Mouse (Mus musculus): ENCODE measurements at regions not wholly inside any gene's neighbourhood (a gene's known extent, or its start where the extent isn't known, plus 50 kb on each side); places are given as distances from the start of the nearest gene placed in this dataset.

- Histone ChIP-seq H3K4me1 (ENCODE audit: control insufficient read depth, insufficient read depth, low read length) (no peaks in the 10 kb centered on the region), H3K27ac (ENCODE audit: insufficient read depth, low read depth, low read length) (peak overlapping the region; percentile 75), H3K4me3 (ENCODE audit: insufficient read depth, low read depth, low read length) (no peak overlapping the region)
- 19% methylated on average over 7 of the region's 7 CpGs for WGBS
- no peak for TF ChIP-seq CTCF (IDR thresholded peaks at IDR 0.05; ENCODE audit: insufficient read depth, low read depth, low read length)
- TF ChIP-seq POLR2A (IDR thresholded peaks at IDR 0.05; ENCODE audit: insufficient read depth, low read depth, low read length) = no peak
Observed at GRCm38 (mm10) chr1:168549807-168550435, 117.9 kb upstream of the Pbx1 start.

DNA sequence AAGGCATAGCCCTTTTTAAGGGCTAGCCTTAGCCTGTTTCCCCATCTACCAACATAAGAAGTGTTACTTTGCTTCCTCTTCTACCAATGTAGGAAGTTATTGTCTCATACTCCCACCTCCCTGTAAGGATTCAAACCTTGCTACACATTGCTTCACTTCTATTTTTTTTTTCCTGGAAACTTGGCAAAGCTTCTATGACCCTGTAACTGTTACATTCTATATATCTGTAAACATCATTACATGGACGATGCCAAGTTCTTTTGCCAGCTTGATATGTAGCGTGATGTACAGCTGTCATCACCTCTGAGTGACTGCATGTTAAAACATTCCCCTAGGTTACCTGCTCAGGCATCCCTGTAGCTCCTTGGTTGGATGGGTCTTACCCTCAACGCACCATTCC, 114.1 kb upstream of the Pbx1 start:
- 95% methylated on average over 3 of the region's 3 CpGs for WGBS

GRCm38 (mm10) chr1:168545072-168545780, 113.2 kb upstream of the Pbx1 start:
- 85% methylated on average over 7 of the region's 7 CpGs for WGBS
- TF ChIP-seq POLR2A (IDR thresholded peaks at IDR 0.05; ENCODE audit: insufficient read depth, low read depth, low read length) (no peak), CTCF (IDR thresholded peaks at IDR 0.05; ENCODE audit: insufficient read depth, low read depth, low read length) (no peak)
- Histone ChIP-seq H3K4me3 (ENCODE audit: insufficient read depth, low read depth, low read length) (no peak overlapping the region), H3K4me1 (ENCODE audit: control insufficient read depth, insufficient read depth, low read length) (no peaks in the 10 kb centered on the region), H3K27ac (ENCODE audit: insufficient read depth, low read depth, low read length) (no peak overlapping the region)

More for the DNA sequence above, 114.1 kb upstream of the Pbx1 start:
- Histone ChIP-seq H3K27ac (ENCODE audit: insufficient read depth, low read depth, low read length) (no peak overlapping the region), H3K4me1 (ENCODE audit: control insufficient read depth, insufficient read depth, low read length) (no peaks in the 10 kb centered on the region), H3K4me3 (ENCODE audit: insufficient read depth, low read depth, low read length) (no peak overlapping the region)
- TF ChIP-seq CTCF (IDR thresholded peaks at IDR 0.05; ENCODE audit: insufficient read depth, low read depth, low read length) (no peak), POLR2A (IDR thresholded peaks at IDR 0.05; ENCODE audit: insufficient read depth, low read depth, low read length) (no peak)

DNA sequence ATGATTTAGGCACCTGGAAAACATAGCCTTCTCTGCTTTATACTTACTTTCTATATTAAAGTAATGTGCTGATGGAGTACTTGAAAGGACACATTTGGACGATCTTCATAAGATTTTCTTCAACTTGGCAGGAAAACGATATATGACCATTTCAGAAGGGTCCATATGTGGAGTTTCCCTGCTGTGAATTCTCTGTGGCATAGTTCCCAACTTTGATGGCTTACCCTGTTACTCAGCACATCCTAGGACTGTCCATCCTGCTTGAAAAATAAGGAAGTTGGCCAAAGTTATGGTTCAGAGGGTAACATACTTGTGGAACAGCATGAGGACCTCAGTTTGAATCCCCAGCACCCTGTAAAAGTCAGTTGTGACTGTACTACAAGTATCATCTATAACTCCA, 109.2 kb upstream of the Pbx1 start:
- Histone ChIP-seq H3K4me3 (ENCODE audit: insufficient read depth, low read depth, low read length) (no peak overlapping the region), H3K27ac (ENCODE audit: insufficient read depth, low read depth, low read length) (no peak overlapping the region), H3K4me1 (ENCODE audit: control insufficient read depth, insufficient read depth, low read length) (no peaks in the 10 kb centered on the region)
- TF ChIP-seq POLR2A (IDR thresholded peaks at IDR 0.05; ENCODE audit: insufficient read depth, low read depth, low read length) (no peak), CTCF (IDR thresholded peaks at IDR 0.05; ENCODE audit: insufficient read depth, low read depth, low read length) (no peak)
- WGBS = 90% methylated on average over 2 of the region's 2 CpGs

- 74% methylated on average over 6 of the region's 6 CpGs for WGBS
- Histone ChIP-seq H3K4me1 (ENCODE audit: control insufficient read depth, insufficient read depth, low read length) (no peaks in the 10 kb centered on the region), H3K4me3 (ENCODE audit: insufficient read depth, low read depth, low read length) (no peak overlapping the region), H3K27ac (ENCODE audit: insufficient read depth, low read depth, low read length) (no peak overlapping the region)
- no peak for TF ChIP-seq CTCF (IDR thresholded peaks at IDR 0.05; ENCODE audit: insufficient read depth, low read depth, low read length)
- TF ChIP-seq POLR2A (IDR thresholded peaks at IDR 0.05; ENCODE audit: insufficient read depth, low read depth, low read length) = no peak
Observed at GRCm38 (mm10) chr1:168518087-168518486, 86.0 kb upstream of the Pbx1 start.

DNA sequence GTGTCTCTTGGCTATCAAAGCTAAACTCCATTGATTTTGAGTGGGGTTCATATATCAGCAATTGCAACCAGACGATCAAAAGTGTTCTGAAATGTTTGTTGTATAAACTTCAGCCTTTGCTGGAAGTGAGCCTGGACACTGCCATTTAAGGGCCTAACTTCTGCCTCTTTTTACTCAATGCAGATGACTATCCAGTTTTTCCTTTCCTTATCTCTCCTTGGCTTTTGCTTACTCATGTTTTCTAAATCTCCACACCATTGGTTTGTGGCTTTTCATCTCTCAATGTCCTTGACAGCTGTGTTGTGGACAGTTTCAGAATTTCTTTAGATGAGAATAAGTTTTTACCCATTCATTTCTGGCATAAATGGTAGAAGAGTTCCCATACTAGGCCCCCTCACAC, 74.3 kb upstream of the Pbx1 start:
- 84% methylated on average over 1 of the region's 1 CpGs for WGBS
- H3K4me1 ChIP-seq (ENCODE audit: control insufficient read depth, insufficient read depth, low read length) = no peaks in the 10 kb centered on the region
- no peak for TF ChIP-seq CTCF (IDR thresholded peaks at IDR 0.05; ENCODE audit: insufficient read depth, low read depth, low read length)
- no peak for TF ChIP-seq POLR2A (IDR thresholded peaks at IDR 0.05; ENCODE audit: insufficient read depth, low read depth, low read length)
- no peak overlapping the region for H3K4me3 ChIP-seq (ENCODE audit: insufficient read depth, low read depth, low read length)
- no peak overlapping the region for H3K27ac ChIP-seq (ENCODE audit: insufficient read depth, low read depth, low read length)

- H3K27ac ChIP-seq (ENCODE audit: insufficient read depth, low read depth, low read length) = no peak overlapping the region
- TF ChIP-seq CTCF (IDR thresholded peaks at IDR 0.05; ENCODE audit: insufficient read depth, low read depth, low read length) (no peak), POLR2A (IDR thresholded peaks at IDR 0.05; ENCODE audit: insufficient read depth, low read depth, low read length) (no peak)
- no peaks in the 10 kb centered on the region for H3K4me1 ChIP-seq (ENCODE audit: control insufficient read depth, insufficient read depth, low read length)
- H3K4me3 ChIP-seq (ENCODE audit: insufficient read depth, low read depth, low read length) = no peak overlapping the region
- WGBS = 91% methylated on average over 9 of the region's 9 CpGs
Observed at GRCm38 (mm10) chr1:168504773-168505172, 72.7 kb upstream of the Pbx1 start.

- WGBS = 72% methylated on average over 7 of the region's 7 CpGs
- Histone ChIP-seq H3K4me3 (ENCODE audit: insufficient read depth, low read depth, low read length) (no peak overlapping the region), H3K4me1 (ENCODE audit: control insufficient read depth, insufficient read depth, low read length) (no peaks in the 10 kb centered on the region), H3K27ac (ENCODE audit: insufficient read depth, low read depth, low read length) (no peak overlapping the region)
- TF ChIP-seq CTCF (IDR thresholded peaks at IDR 0.05; ENCODE audit: insufficient read depth, low read depth, low read length) (no peak), POLR2A (IDR thresholded peaks at IDR 0.05; ENCODE audit: insufficient read depth, low read depth, low read length) (no peak)
Observed at GRCm38 (mm10) chr1:168502266-168502665, 70.2 kb upstream of the Pbx1 start.

DNA sequence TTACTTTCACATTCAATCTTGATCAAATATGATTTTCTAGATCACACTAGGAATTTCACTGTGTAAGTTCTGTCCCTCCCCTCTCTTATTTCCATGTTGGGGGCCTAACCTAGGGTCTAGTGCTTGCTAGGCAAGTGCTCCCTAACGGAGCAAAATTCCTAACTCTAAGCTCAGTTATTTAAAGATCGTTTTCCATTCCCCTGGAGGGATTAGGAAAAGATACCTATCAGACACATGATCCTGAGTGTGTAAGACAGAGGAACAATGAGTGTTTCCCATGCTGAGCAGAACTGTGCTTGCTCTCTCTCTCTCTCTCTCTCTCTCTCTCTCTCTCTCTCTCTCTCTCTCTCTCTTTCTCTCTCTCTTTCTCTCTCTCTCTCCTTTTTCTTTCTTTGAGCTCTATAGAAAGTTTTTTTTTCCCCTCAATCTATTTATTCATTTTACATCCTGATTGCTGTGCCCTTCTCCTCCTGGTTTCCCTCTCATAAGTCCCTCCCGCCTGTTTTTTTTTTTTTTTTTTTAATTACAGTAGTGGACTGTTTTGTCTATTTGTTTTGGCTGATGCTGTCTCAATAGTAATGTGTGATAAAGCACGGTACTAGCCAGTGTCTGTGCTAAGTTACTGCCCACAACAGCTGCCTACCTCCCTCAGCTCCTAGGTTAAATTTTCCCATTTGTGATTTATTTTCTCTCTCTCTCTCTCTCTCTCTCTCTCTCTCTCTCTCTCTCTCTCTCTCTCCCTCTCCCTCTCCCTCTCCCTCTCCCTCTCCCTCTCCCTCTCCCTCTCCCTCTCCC, 69.5 kb upstream of the Pbx1 start:
- Histone ChIP-seq H3K4me1 (ENCODE audit: control insufficient read depth, insufficient read depth, low read length) (peaks cover under 1% of the 10 kb centered on the region; the same call in 1 of the 2 replicates), H3K4me3 (ENCODE audit: insufficient read depth, low read depth, low read length) (no peak overlapping the region), H3K27ac (ENCODE audit: insufficient read depth, low read depth, low read length) (no peak overlapping the region)
- TF ChIP-seq POLR2A (IDR thresholded peaks at IDR 0.05; ENCODE audit: insufficient read depth, low read depth, low read length) (no peak), CTCF (IDR thresholded peaks at IDR 0.05; ENCODE audit: insufficient read depth, low read depth, low read length) (no peak)
- 38% methylated on average over 4 of the region's 4 CpGs for WGBS
